ENCODE assay signal across 10 mouse cellular contexts in genomic region chr10:77566651-77567050, GRCm38 (mm10). TPM values are rescaled to one million over a fixed set of nuclear protein-coding genes. Genes with fewer than 3 reads are reported as not detected.
DNase-seq lines count a peak whose midpoint lies in the region; ATAC-seq and TF ChIP-seq lines count a peak whose summit lies in the region.
"Had no signal": no experiment of that assay in that cellular context is flagged by ENCODE, and none has a peak within 500 bp of the region (broad histone marks: within the 10 kb centered on the region; RNA-seq: fewer than 3 reads in every experiment).

No protein-coding gene starts in this region.

- in situ Hi-C loops in ES-E14 (cut with MboI; ENCODE audit: low sequenced_read_pairs in 2 of 2, unreplicated experiment in 2 of 2): no loop called here

- no peak overlapping the region for H3K4me3 ChIP-seq in ES-E14 (ENCODE audit: insufficient read depth in 1 of 2, low read depth in 1 of 2, low read length in 2 of 2, poor library complexity in 1 of 2, severe bottlenecking in 1 of 2)
- H3K4me3 ChIP-seq in liver, embryonic 12.5 days: no peak overlapping the region
- H3K4me3 ChIP-seq: stomach, embryonic 15.5 days had no signal

- no peaks in the 10 kb centered on the region for H3K9me3 ChIP-seq in ES-E14 (ENCODE audit: control insufficient read depth, insufficient read depth, low read depth, low read length)
- no peaks in the 10 kb centered on the region for H3K9me3 ChIP-seq in liver, embryonic 12.5 days (replicated peaks)
- H3K9me3 ChIP-seq: stomach, embryonic 15.5 days had no signal

- ATAC-seq in cerebellum, adult (ENCODE audit: insufficient number of reproducible peaks, low FRiP score, low TSS enrichment): peak; percentile 75; the same call in 1 of the 2 replicates
- ATAC-seq in liver, embryonic 12.5 days: peak; percentile 29; the same call in 1 of the 2 replicates

- no peak overlapping the region for H3K27ac ChIP-seq in ES-E14 (ENCODE audit: insufficient read depth, low read depth, low read length, poor library complexity, severe bottlenecking)
- H3K27ac ChIP-seq in liver, embryonic 12.5 days: no peak overlapping the region
- H3K27ac ChIP-seq: stomach, embryonic 15.5 days had no signal

- no peaks in the 10 kb centered on the region for H3K36me3 ChIP-seq in ES-E14 (ENCODE audit: control insufficient read depth, insufficient read depth, low read length, poor library complexity, severe bottlenecking)
- no peaks in the 10 kb centered on the region for H3K36me3 ChIP-seq in liver, embryonic 12.5 days
- H3K36me3 ChIP-seq: stomach, embryonic 15.5 days had no signal

- H3K4me1 ChIP-seq in ES-E14 (ENCODE audit: control insufficient read depth in 2 of 2, insufficient read depth in 2 of 2, low read length in 2 of 2, poor library complexity in 1 of 2): peaks cover 0 to 12% of the 10 kb centered on the region in 2 experiments; a peak in 2 of 4 replicates
- peaks cover 21% of the 10 kb centered on the region for H3K4me1 ChIP-seq in liver, embryonic 12.5 days

- 26% methylated on average over 8 of the region's 8 CpGs for WGBS in liver, embryonic 12.5 days (ENCODE audit: insufficient replicate concordance)

- H3K9ac ChIP-seq in ES-E14 (ENCODE audit: insufficient read depth, low read depth, low read length, poor library complexity, severe bottlenecking): no peak overlapping the region
- no peak overlapping the region for H3K9ac ChIP-seq in liver, embryonic 12.5 days
- H3K9ac ChIP-seq: stomach, embryonic 15.5 days had no signal

- H3K4me2 ChIP-seq in liver, embryonic 12.5 days: no peak overlapping the region
- H3K4me2 ChIP-seq: stomach, embryonic 15.5 days had no signal

- DNase-seq in 3T3-L1 (ENCODE audit: low read depth, low spot score) (peak; percentile 71), ES-E14 (ENCODE audit: low read depth, low spot score) (peak; percentile 66)
- peak; percentile 72 to 74 for DNase-seq in frontal cortex, postnatal 36 days (ENCODE audit: low spot score in 2 of 2)
- peak; percentile 82 to 91 for DNase-seq in kidney, adult 8-10 months
- peak; percentile 79 for DNase-seq in ovary, postnatal 36 days (ENCODE audit: low spot score)
- peak; percentile 83 for DNase-seq in thymus, postnatal 25 days

- no peaks in the 10 kb centered on the region for H3K27me3 ChIP-seq in liver, embryonic 12.5 days (replicated peaks)
- H3K27me3 ChIP-seq: stomach, embryonic 15.5 days had no signal

TF ChIP-seq in ES-E14, 5 proteins besides CTCF, POLR2A, EP300 and RAD21:
- TF ChIP-seq MAFK (IDR thresholded peaks at IDR 0.05; ENCODE audit: insufficient read depth, low read depth, low read length) (no peak), ZNF384 (IDR thresholded peaks at IDR 0.05; ENCODE audit: low read depth, low read length) (no peak), HCFC1 (IDR thresholded peaks at IDR 0.05; ENCODE audit: borderline replicate concordance, insufficient read depth, low read length) (no peak), CHD2 (IDR thresholded peaks at IDR 0.05; ENCODE audit: low read depth, low read length) (no peak), ZC3H11A (IDR thresholded peaks at IDR 0.05; ENCODE audit: borderline replicate concordance, low read depth, low read length) (no peak)

RNA-seq across cellular contexts. Expression of gene Pttg1ip, which starts 14.9 kb away (rescaled TPM):
- 115 and 142 TPM in 2 replicates for total RNA-seq in ES-E14 (2012; rRNA removed)
- 68.8 and 72.8 TPM in 2 replicates for polyA plus RNA-seq in liver, embryonic 12.5 days (2016; fragmentation: Nextera tagmentation; extraction: Ambion mirVana)

RNA-seq across cellular contexts. Expression of gene Itgb2, which starts 36.6 kb away (rescaled TPM):
- 0.42 and 0.54 TPM in 2 replicates for total RNA-seq in ES-E14 (2012; rRNA removed)
- 13.5 and 13.9 TPM in 2 replicates for polyA plus RNA-seq in liver, embryonic 12.5 days (2016; fragmentation: Nextera tagmentation; extraction: Ambion mirVana)

RNA-seq across cellular contexts. Expression of gene Sumo3, which starts 39.2 kb away (rescaled TPM):
- total RNA-seq in ES-E14 (2012; rRNA removed): 139 and 148 TPM in 2 replicates
- polyA plus RNA-seq in liver, embryonic 12.5 days (2016; fragmentation: Nextera tagmentation; extraction: Ambion mirVana): 138 and 146 TPM in 2 replicates

RNA-seq across cellular contexts. Expression of gene Gm49325, which starts 39.3 kb away (rescaled TPM):
- total RNA-seq in ES-E14 (2012; rRNA removed): 1.7 and 5.4 TPM in 2 replicates
- 5.1 TPM in 1 of 2 replicates, not detected in the other for polyA plus RNA-seq in liver, embryonic 12.5 days (2016; fragmentation: Nextera tagmentation; extraction: Ambion mirVana)
- polyA plus RNA-seq: gonadal fat pad, adult 2 months had no signal

RNA-seq across cellular contexts. Expression of gene Fam207a, which starts 51.1 kb away (rescaled TPM):
- 29.1 and 33.6 TPM in 2 replicates for total RNA-seq in ES-E14 (2012; rRNA removed)
- 32.7 and 33.7 TPM in 2 replicates for polyA plus RNA-seq in liver, embryonic 12.5 days (2016; fragmentation: Nextera tagmentation; extraction: Ambion mirVana)
